Mouse (Mus musculus): ENCODE measurements at regions not wholly inside any gene's neighbourhood (a gene's known extent, or its start where the extent isn't known, plus 50 kb on each side); places are given as distances from the start of the nearest gene placed in this dataset.

DNA sequence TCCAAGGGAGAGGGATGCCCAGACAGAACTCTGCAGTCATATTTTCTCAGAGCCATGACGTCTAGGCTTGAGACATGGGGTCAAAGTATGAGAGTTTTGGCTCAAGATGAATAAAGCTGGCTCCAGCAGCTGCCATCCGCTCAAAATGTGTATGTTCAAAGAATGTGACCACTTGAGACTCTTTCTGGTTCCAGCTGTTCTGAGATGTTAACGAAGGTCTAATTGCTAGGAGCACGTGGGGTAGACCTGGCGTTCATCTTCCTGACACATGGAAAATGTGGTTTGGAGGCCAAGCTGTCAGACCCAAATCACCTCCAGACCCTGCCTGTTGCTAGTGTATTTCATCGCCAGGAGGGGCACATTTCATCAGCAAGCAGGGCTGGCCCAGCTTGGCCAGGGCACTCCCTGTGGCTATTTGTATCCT lies 58.9 kb upstream of the Ankrd1 start:
- DNase-seq (ENCODE audit: low read depth): no peak

DNA sequence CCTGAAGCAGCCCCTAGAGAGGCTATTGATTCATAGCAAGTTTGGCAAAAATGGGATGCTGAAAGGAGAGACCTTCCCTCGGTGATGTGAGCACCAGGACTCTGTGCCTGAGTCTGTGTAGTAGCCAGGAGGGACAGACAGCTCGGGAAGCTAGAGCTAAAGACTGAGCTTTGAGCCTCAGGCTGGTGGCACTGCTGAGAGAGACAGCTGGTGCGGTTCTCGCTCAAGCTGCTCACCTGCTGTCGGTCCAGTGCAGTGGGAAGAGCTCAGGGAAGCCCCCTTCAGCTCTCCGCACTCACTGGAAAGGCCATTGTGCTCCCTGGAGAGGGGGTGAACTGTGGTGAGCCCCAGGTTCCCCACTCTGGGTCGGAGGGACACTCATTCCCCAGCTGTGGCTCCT lies 60.4 kb upstream of the Ankrd1 start:
- DNase-seq (ENCODE audit: low read depth): no peak

DNA sequence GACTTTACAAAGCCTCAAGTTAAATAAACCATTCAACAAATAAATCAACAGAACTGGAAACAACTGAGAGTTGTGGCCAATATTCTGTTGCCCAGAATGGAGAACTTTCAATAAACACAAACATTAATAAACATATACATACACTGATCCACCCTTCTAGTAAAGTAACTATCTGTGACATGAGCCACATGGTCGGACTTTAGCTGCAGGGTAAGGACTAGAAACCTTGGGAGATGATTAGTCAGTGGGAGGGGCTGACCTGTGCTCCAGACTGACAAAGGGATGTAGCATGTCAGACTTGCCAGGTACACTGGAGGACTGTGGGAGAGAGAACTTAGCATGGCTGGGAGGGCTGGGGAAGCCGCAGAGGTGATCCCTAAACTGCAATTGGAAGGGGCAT lies 61.6 kb upstream of the Ankrd1 start:
- DNase-seq (ENCODE audit: low read depth): no peak

DNA sequence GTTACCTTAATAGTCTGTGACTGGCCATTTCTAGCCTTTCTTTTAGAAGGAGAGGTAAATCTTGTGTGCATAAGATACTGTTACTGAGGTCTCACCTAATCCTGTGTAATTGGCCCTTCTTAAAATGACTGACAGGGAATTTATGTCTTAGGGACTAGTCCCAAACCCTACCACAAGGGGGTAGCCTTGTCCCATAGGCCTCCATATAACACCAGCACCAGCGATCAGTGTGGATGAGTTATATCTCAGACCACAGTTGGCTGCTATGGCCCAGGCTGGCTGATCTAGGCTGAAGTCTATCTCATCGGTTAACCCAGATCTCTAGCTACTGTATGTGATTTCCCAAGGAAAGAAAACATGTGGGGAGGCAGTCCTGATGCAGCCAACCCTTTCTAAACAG lies 63.2 kb upstream of the Ankrd1 start:
- DNase-seq (ENCODE audit: low read depth): peak; percentile 36

DNA sequence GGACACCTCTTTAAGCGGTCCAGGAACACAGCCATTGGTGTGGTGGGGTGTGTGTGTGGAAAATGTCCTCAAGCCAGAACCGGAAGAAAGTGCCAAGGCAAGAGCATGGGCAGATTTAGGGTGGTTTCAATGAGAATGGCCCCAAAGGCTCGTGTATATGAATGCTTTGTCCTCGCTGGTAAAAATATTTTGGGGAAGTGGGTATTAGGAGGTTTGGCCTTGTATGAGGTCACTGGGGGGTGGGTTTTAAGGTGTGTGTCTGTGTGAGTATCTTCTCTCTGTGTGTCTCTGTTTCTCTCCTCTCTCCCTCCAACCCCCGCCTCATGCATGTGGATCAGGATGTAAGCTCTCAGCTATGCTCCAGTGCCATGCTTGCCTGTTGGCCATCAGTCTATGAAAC lies 69.8 kb upstream of the Ankrd1 start:
- no peak for DNase-seq (ENCODE audit: low read depth)

DNA sequence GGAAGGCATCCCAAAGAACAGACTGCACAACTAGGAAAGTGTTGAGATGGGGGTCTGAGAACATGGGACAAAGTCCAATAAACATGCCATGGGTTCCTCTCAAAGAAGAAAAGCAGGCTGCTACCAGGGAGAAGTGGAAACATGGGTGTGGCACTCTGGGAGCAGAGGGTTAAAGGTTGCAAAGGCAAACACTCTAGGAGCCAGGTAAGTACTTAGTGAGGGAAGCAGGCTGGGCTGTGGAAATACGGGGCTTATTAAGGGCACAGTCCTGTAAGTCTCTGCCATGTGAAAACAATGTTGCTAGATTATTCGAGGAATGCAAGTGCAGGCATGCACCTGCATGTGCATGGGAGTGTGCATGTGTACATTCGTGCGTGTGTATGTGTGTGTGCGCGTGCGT lies 71.7 kb upstream of the Ankrd1 start:
- no peak for DNase-seq (ENCODE audit: low read depth)

DNA sequence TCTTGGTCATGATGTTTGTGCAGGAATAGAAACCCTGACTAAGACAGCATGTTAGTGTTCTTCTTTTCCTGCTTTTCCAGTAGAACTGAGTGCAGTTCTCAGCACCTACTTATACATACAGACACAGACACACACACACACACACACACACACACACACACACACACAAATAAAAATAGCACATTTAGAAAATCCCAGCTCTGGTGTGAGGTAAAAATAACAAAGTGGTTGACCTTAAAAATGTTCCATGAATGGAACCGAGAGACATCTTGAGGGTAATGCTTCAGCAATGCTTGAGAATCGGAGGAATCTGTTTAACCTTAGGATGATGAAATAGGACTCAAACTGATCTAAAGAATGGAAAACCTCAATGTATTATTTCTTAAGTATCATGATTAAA lies 84.4 kb upstream of the Ankrd1 start:
- no peak for DNase-seq (ENCODE audit: low read depth)

DNA sequence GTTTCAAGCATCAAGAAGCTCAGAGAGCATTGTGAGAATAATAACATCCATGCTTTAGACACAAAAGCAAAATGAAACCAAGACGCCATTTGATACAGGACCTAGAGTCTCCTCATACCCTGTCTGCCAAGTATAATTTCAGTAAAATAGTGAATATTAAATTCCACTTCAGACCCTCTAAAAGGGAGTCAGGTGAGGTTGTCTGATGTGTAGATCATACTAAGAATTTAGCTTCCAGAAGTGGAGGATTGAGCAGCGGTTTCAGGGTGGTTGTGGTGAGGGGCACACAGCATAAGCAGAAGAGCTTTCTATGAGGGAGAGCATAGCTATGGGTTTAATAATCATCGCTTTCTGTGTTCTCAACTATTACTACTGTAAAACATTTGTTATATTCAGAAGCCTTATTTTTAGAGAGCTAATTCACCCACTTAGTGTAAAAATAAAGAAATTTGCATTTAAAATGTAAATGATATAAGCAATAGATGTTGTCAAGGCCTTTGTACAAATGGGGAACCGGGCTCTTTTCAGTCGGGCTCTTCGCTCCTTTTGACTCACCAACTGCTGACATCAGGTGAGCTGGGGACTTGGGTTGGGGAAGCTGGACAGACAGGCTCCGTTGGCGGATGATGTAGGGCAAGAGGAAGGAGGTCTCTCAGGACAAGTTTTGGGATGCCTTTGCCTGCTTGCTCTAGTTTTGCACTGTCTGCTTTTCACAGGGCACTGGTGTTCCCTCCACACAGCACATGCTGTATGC lies 85.2 kb upstream of the Ankrd1 start:
- no peak for DNase-seq (ENCODE audit: low read depth)

DNA sequence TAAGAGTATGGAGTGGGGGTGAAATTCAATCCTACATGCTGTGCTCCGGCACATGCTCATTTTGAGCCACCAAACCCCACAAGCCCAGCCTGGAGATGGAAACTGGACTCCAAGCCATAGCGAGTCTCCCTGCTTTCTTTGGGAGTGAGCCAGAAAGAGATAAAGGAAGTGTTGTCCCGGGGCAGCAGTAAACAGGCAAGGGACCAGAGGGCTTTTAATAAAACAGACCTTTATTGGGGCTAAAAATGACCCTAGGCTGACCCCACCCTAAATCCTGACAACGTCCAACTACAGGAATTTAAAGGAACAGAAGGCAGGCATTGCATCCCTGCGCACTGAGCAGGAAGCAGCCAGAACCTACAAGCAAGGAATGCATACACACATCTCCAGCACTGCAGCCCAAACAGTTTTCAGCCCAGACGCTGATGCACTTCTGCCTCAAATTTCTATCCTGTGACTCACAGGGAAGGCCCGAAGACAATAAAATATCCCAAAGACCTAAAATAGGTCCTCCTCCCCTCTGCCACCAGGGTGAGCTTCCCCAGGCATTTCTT lies 87.9 kb upstream of the Ankrd1 start:
- DNase-seq (ENCODE audit: low read depth): no peak

DNA sequence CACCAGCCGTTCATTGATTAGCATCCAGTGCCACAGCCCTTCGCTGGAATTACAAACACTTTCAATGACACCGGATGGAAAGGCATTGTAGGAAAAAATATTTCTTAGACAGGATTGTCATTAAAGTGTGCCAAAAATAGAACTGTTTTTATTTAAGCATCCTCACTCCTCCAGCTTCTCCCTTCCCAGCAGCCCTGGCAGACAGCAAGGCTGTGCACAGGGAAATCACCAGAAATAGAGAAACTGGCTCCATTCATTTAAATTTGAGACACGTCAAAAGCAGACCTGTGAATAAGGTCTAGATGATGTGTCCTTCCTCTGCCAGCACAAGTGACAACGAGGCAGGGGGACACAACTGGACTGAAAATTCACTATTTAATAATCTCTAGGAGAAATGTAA lies 88.5 kb upstream of the Ankrd1 start:
- DNase-seq (ENCODE audit: low read depth): no peak

DNA sequence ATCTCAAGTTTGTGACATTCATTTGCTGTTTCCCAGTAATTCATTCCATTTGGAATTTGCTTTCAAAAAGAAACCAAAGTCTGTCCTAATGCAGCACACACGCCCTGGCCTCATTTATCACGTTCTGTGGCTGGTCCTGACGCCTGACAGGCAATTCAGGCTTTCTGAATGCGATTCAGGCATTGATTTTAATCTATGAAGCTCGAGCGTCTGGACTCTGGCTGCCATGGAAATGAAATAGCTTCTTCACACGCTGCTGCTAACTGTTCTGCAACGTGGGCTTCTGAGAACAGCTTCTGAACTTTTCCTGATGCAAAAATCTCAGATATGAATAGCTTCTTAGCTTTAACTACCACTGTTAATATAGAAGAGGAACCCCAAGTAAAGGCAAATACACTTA lies 93.6 kb upstream of the Ankrd1 start:
- DNase-seq (ENCODE audit: low read depth): no peak

DNA sequence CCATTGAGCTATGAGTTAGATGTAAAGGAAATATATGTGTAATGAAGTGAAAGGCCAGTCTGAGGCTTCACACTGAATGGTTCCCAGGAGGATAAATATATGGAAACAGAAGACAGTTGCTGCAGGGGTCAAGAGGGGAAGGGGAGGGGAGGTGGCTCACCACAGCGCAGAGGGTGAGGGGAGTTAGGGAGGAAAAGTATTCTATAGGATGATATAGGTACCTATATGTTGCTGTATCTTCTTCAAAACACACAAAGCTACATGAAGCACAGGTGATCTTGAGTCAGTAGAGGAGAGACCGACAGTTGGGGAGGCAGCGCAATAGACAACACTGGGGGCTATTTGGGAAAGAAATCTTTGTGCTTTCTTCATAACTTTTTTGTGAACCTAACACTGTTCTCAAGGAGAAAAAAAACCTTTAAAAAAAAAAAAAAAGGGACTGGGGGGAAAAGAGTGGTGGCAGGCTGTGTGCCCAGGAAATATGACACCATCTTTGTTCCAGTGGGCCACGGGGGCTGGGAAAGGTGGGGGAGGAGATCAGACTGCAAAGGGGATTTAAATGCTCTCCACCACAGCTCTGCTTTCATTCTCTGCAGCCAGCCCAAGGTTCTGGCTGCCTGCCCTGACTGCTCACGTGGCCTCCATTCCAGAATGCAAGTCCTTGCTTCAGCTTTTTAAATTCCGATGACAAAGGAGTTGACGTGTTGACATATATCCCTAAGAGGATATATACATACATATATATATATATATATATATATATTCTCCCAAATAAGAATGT lies 94.5 kb upstream of the Ankrd1 start:
- no peak for DNase-seq (ENCODE audit: low read depth)

DNA sequence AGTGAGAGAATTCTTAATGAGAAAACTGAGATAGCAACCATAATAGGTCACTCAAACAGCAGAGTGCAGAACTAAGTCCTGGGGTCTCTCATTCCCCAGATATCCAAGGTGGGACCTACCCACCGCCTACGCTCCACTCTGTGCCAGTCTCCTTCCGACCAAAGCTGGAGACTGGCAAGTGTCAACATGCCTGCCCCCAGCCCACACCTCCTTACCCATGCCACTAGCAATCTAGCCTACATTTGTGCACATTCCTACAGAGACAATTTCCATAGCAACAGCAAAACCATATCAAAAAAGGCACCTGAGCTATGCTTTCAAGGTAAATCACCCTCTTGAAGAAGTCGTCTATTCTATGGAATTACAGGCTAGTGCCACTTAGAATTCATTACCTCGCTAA lies 97.3 kb upstream of the Ankrd1 start:
- DNase-seq (ENCODE audit: low read depth): no peak

DNA sequence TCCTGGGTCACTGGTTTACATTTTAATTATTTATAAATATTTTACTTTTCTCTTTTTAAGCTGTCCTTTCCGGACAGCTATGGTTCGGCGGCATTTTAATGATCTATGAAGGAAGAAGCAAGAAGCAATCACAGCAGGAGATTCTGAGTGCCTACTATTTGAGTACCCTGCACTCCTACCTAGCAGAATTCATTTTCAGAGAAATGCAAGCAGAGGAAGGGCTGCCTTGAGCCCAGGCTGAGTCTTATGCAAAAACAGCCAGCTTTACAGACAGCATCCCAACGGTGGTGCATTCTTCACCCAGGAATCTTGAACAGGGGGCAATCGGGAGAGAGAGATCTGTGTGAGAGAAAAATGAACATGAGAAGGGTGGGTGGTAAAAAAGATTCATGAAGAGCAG lies 97.7 kb upstream of the Ankrd1 start:
- DNase-seq (ENCODE audit: low read depth): no peak

DNA sequence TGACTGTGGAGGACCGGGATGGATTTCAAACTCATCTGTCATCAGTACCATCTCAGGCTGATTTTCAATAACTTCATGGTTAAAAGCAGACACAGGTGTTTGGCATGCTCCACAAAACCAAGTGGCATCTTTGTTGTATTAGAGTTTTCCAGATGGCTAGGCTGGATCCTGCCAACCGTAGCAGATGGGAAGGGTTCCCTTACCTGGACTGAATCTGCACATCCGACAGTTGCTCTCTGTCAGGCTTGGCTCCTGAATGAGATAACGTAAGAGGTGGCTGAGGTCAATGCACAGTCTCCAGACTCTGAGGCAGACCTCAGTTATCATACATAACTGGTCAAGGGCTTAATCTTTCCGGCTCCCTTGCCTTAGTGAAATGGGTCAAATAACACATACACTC lies 99.0 kb upstream of the Ankrd1 start:
- DNase-seq (ENCODE audit: low read depth): no peak

DNA sequence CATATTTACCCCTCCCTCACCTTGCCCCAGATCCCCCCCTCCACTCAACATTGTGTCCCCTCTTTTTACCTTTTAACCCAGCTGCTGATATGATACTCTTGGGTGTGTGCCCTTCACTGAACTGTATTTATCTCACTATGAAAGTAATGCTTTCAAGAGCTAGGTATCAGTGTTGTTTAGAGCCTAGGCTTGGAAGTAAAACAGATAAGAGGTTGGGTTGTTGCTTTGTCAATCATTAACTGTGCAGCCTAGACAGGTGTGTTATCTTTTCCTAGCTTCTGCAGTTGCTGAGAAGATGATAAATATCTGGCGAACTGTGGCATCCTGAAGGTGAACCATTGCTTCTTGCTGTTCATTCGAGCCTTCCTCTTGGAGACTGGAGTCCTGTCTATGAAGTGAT lies 101.2 kb upstream of the Ankrd1 start:
- no peak for DNase-seq (ENCODE audit: low read depth)

DNA sequence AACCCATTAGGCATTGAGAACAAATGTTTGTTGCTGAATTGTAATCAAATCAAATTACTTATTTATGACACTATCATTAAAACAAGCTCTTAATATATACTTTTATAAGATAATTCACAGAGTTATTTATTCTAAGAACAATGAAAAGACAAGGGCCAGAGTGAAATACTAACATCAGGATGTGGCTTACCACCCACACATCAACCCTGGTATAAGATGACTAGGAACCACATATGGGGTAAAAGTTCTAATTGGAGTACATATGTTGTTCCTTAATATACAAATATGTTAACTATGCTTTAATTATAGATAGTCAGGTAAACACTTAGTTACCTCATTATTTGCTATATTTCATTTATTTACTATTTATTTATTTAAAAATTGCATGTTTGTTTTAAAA lies 101.7 kb upstream of the Ankrd1 start:
- DNase-seq (ENCODE audit: low read depth): no peak

DNA sequence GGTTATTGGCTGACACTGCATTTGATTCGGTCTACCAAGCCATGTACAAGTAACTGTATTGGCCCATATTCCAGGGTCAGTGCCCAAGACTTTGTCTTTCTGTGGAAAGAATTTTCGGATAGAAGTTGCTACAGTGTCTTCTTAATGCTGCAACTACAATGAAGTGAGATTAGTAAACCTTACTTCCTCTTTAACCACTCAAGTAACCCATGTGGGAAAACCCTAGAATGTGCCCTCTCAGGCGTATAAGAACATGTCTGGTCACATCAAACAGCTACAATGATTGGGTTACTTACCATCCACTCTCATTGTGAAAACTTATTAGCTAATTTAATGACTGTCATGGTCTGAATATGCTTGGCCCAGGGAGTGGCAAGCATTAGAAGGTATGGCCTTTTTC lies 102.3 kb upstream of the Ankrd1 start:
- no peak for DNase-seq (ENCODE audit: low read depth)

DNA sequence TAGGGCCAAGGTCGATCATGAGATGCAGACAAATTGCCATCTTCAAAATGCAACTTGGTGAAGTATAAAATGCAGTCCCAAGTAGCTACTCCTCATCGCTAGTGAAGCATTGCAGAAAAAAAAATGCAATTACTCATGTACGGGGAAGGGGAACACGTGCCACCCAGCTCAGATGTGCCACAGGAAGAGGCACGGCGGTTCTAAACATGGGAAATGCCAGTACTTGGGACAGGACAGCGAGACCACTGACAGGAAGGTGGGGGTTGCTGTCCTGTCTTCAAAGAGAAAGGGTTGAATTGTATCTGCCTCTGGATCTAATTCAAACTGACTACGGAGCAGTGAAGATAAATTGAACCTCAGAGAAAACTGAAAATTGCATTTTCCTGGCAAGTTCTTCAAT lies 104.6 kb upstream of the Ankrd1 start:
- DNase-seq (ENCODE audit: low read depth): no peak

DNA sequence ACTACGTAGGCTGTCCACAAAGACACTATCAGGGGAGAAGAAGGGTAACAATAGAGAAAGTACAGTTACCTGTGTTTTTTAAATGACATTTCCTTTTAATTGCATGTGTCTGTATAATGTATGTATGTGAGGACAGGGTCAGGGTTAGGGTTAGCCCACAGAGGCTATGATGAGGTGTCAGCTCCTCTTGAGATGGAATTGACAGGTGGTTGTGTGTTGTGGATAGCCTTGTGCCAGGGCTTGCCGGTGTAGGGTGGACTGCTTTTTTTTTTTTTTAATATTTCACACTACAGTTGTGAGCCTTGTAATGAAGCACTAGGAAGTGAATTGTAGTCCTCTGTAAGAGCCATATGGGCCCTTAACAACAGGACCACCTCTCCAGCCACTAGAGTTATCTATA lies 105.7 kb upstream of the Ankrd1 start:
- no peak for DNase-seq (ENCODE audit: low read depth)

DNA sequence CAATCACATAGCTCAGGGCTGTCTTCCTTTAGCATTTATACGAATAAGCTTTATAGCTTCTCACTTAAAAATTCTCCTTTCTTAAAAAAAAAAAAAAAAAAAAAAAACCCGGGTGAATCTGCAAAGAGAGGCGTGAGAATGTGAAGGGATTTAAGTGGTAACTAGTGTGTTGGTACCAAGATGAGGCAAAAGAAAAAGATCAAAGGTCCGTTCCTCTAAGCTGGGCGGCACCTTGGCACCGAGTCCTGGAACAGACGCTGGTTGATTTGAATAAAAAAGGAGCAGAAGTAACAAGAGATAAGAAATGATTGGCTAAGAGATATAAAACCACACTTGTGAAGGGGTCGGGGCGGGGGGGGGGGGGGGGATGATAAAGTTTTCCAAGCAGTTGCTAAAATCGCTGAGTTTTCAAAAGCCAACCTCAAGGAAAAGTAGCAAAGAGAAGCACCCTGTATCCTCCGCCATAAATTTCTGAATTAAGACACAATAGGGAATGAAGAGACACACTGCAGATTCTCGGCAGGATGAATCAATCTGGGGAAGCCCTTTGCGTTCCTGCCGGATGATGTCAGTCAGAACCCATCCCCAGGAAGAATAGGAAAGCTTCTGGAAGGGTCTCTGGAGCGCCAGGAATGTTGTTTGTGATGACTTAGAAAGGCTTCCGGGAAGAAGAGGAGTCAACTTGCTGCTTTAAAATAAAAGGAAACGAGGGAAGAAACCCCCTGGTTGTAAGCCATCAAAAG lies 107.7 kb upstream of the Ankrd1 start:
- DNase-seq (ENCODE audit: low read depth): no peak

DNA sequence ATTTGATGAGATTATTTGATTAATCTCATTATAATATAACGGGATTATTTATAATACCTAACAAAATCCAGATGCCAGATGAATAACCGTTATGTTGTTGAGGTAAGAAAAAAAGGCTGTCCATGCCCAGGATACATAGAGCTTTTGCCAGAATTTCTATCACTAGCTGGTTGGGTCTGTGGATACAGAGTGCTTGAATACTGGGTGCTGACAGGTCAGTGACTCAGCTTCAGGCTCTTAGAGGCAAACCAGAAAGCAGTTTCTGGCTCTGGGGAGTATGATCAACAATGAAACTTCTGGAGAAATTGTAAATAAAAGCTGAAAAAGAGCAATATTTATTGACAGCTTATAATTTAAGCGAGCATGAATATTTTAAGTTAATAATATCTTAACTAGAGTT lies 109.4 kb upstream of the Ankrd1 start:
- DNase-seq (ENCODE audit: low read depth): no peak

DNA sequence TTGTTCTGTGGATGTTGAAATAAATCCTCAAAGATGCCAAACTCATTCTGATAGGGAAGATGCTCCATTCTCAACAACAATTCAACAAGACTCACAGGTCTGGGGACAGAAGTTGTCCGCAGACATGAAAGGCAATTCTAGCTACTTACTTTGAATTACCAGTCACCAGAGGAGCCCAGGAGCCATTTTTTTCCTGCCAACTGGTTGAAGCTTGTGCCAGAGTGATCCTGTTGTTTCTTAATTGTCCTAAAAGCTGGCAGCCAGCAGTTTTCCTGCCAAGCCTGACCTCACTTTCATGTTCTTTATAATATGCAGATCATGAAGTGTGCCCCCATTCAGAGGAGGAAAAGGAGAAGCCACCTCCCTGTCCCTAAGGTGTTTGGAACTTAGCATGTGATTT lies 110.0 kb upstream of the Ankrd1 start:
- DNase-seq (ENCODE audit: low read depth): no peak
